Mouse (Mus musculus) macrophage (primary cell): ENCODE data around the gene Trim80. TPM values are rescaled to one million over a fixed set of nuclear protein-coding genes. Genes with fewer than 3 reads are reported as not detected.
A peak's percentile ranks its signal among the peaks of the same experiment; 100 is the strongest.

Experiments
- H3K27ac ChIP-seq: fragments of 350-480 bp; formaldehyde crosslinking; 2 replicates; pipeline ENCODE4 v1.9.0; 2021
- H3K36me3 ChIP-seq: fragments of 350-480 bp; formaldehyde crosslinking; 2 replicates; pipeline ENCODE4 v1.9.0; 2021; ENCODE audit errors: inconsistent target
- H3K4me3 ChIP-seq: fragments of 350-480 bp; formaldehyde crosslinking; 2 replicates; pipeline ENCODE4 v1.9.0; 2021; ENCODE audit errors: inconsistent target
- H3K79me2 ChIP-seq: fragments of 350-480 bp; formaldehyde crosslinking; 2 replicates; pipeline ENCODE4 v1.9.0; 2021; ENCODE audit errors: inconsistent target
- WGBS: methylation state at CpG from one replicate; pipeline ENCODE4 v1.1.7; 2026; ENCODE audit warnings: inconsistent platforms; ENCODE audit not compliant: missing documents; 5-methylcytosine and 5-hydroxymethylcytosine counted together
- polyA plus RNA-seq: library from polyadenylated mRNA; stranded (reverse); fragments of 250-400 nt; gene quantifications from 3 replicates; pipeline ENCODE4 v1.2.4, GENCODE M21; 2018; ENCODE audit warnings: inconsistent platforms

Trim80 gene
- polyA plus RNA-seq, 1 experiment from 2014 or later: not detected

DNA sequence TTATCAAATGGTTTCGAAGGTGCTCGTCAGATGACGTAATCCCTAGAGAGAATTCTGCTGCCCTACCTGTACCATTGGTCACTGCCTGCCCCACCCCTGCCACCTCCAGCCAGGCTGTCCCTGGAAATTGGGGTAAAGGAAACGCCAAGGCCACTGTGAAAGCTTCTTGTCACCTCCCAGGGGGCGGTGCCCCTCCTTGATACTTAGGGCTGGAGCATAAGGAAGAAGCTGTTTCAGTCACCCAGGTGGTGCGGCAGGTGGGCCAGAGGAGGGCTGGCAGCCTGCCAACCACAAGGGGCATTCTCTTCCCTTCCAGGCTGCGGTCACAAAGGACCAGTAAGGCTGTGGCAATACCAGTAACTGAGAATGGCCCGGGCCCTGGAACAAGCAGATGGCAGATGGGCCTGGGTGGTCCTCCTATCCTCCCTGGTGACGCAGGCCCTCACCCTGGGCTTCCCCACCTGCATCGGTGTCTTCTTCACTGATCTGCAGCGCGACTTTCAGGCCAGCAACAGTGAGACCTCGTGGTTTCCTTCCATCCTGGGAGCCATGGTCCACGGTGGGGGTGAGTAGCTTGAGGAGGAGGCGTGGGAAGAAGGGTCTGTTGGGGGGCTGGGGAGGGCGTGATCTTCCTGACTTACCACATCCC lies 22.0 kb downstream of the Trim80 start, which contains the start of gene Slc16a5:
Gene Slc16a5 (plus strand): TSS at position 232 of the 649 bp plus-strand sequence.
- H3K36me3 ChIP-seq: no peaks in the 10 kb centered on the region

GRCm38 (mm10) chr11:115463397-115463796 lies 23.1 kb downstream of the Trim80 start:
- H3K79me2 ChIP-seq: no peaks in the 10 kb centered on the region
- 86% methylated on average over 11 of the region's 11 CpGs for WGBS
- no peak overlapping the region for H3K27ac ChIP-seq
- no peaks in the 10 kb centered on the region for H3K36me3 ChIP-seq
- H3K4me3 ChIP-seq: no peak overlapping the region

More for the DNA sequence above, 22.0 kb downstream of the Trim80 start, which contains the start of gene Slc16a5:
- no peak within 1 kb of the TSS for H3K4me3 ChIP-seq
- H3K27ac ChIP-seq: no peak within 1 kb of the TSS
- no peaks in the 10 kb centered on the region for H3K79me2 ChIP-seq
- 81% methylated on average over 15 of the region's 16 CpGs for WGBS

- no peak overlapping the region for H3K27ac ChIP-seq
- H3K79me2 ChIP-seq: no peaks in the 10 kb centered on the region
- no CpG with 5 or more reads among the region's 8 CpGs for WGBS
- H3K4me3 ChIP-seq: no peak overlapping the region
- no peaks in the 10 kb centered on the region for H3K36me3 ChIP-seq
Measured at GRCm38 (mm10) chr11:115464851-115465250, 24.5 kb downstream of the Trim80 start.

DNA sequence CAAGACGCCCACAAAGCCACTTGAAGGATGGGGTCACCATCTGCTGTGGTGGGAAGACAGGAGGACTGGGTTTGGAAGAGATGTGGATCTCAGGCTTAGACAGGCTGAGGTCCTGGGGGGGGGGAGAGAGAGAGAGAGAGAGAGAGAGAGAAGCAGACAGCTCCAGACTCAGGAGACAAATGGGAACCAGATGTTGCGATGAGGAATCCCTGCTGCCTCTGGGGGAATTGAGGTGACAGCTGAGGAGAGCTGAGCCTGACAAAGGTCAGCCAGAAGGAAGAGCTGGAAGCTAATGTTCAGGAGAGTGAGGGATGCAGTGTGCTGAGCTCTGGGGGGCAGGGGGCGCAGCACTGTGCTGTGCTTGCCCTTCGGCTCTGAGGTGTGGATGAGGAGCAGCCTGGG lies 26.9 kb downstream of the Trim80 start:
- Histone ChIP-seq H3K4me3 (no peak overlapping the region), H3K36me3 (no peaks in the 10 kb centered on the region), H3K79me2 (no peaks in the 10 kb centered on the region), H3K27ac (no peak overlapping the region)
- WGBS: 95% methylated on average over 4 of the region's 4 CpGs

DNA sequence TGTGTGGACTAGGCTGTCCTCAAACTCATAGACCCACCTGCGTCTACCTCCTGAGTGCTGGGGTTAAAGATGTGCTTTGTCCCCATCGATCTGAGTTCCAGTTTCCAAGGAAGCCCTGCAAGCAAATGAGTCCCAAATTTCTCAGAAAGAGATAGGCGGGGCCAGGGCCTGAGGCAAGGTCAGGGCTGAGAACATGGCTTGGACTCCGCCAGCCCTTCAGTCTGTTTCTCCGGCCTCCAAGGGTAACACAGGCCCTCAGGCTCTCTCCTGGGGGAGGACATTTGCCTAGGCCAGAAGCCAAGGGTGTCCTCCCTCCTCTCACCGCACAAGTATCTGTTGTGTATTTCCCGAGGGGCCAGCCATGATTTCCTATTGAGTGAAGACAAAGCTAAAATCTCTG lies 31.8 kb downstream of the Trim80 start:
- Histone ChIP-seq H3K79me2 (peaks cover 17% of the 10 kb centered on the region), H3K36me3 (no peaks in the 10 kb centered on the region)

DNA sequence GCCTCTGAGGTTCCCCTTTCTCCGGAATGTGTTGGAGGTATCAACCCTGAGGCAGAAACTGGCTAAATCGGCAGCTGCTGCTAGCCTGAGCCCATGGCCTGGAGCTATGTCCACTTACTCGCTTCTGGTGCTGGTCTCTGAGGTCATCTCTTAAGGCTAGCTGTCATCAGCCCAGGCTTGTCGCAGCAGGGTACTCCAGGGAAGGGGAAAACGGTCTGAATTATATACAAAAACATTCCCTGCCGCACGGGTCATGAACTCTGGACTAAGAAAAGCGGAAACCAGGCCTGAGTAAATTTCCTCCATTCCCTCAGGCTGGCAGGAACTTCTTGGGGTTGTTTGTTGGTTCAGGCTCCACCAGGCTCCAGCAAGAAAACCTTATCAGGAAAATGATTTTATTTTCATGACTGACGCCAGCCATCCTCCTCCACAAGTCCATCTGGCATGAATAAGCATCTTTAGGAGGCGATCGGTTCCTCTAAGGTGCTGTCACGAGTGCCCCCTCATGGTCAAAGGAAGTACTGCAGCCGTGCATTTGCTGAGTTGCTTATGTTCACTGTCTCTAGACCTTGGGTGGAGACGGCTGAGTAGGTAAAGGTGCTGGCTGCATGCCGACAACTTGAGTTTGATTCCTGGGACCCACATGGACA lies 33.4 kb downstream of the Trim80 start:
- peaks cover 19% of the 10 kb centered on the region for H3K79me2 ChIP-seq
- WGBS: 14% methylated on average over 15 of the region's 15 CpGs
- H3K4me3 ChIP-seq: no peak overlapping the region
- H3K36me3 ChIP-seq: no peaks in the 10 kb centered on the region
- peak overlapping the region; percentile 56 for H3K27ac ChIP-seq

More for the DNA sequence above, 31.8 kb downstream of the Trim80 start:
- H3K27ac ChIP-seq: no peak overlapping the region
- 86% methylated on average over 7 of the region's 7 CpGs for WGBS
- no peak overlapping the region for H3K4me3 ChIP-seq

DNA sequence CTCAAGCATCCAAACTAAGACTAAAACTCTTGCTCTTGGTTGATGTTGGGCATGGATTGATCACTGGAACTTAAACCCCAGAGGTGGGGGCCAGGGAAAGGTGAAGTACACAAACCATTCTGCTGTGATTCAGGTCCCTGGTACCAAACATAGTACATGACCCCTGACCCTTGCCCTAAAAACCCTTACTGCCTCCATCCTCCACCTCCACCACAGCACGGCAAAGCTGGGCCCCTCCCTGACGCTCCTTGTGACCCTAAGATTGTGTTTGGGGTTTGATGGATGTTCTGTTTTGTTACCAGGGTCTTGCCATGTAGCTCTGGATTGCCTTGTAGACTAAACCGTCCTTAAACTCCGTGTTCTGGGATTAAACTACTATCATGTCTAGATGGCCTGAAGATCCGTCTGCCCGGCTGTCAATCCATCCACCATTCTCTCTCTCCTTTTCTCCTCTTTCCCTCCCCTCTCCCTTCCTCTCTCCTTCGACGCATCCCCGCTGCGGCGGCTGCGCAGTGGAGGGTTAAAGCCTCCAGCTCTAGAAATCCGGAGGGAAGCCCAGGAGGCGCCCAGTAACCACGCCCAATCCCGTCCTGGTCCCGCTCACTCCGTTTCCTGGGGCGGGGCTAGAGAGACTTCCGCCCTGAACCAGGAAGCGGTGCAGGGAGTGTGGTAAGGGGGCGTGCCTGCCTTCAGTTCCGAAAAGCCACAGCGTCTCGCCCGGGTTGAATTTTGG lies 34.8 kb downstream of the Trim80 start, which contains the start of gene Armc7:
Gene Armc7 (plus strand): TSS at position 643 of the 733 bp plus-strand sequence.
- H3K79me2 ChIP-seq: peaks cover 34% of the 10 kb centered on the region
- H3K27ac ChIP-seq: peak within 1 kb of the TSS; percentile 88
- H3K36me3 ChIP-seq: peaks cover 8% of the 10 kb centered on the region; the same call in 1 of the 2 replicates
- WGBS: 6% methylated on average over 24 of the region's 26 CpGs
- peak within 1 kb of the TSS; percentile 89 for H3K4me3 ChIP-seq

DNA sequence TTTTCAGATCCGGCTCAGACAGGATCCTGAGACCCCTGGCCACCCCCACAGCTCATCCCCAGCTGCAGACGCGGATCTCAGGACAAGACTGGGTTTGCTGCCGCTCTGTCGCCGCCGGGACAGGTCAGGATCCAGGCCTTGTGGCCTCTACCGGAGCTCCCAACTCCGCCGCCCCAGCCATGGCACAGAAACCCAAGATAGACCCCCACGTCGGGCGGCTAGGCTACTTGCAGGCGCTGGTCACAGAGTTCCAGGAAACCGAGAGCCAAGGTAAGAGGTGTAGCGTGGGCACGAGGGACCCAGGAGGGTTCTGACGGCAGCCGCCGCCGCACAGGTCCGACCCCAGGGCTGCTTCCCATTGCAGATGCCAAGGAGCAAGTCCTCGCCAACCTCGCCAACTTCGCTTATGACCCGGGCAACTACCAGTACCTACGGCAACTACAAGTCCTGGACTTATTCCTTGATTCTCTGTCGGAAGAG lies 35.5 kb downstream of the Trim80 start:
- H3K36me3 ChIP-seq: peaks cover 9% of the 10 kb centered on the region; the same call in 1 of the 2 replicates
- peak overlapping the region; percentile 89 for H3K4me3 ChIP-seq
- WGBS: under 1% methylated on average over 19 of the region's 28 CpGs
- H3K79me2 ChIP-seq: peaks cover 40% of the 10 kb centered on the region
- H3K27ac ChIP-seq: peak overlapping the region; percentile 88

GRCm38 (mm10) chr11:115476630-115477029 lies 36.3 kb downstream of the Trim80 start:
- 81% methylated on average over 4 of the region's 4 CpGs for WGBS
- Histone ChIP-seq H3K4me3 (peak overlapping the region; percentile 89), H3K79me2 (peaks cover 48% of the 10 kb centered on the region), H3K36me3 (peaks cover 14% of the 10 kb centered on the region; the same call in 1 of the 2 replicates), H3K27ac (peak overlapping the region; percentile 88)

DNA sequence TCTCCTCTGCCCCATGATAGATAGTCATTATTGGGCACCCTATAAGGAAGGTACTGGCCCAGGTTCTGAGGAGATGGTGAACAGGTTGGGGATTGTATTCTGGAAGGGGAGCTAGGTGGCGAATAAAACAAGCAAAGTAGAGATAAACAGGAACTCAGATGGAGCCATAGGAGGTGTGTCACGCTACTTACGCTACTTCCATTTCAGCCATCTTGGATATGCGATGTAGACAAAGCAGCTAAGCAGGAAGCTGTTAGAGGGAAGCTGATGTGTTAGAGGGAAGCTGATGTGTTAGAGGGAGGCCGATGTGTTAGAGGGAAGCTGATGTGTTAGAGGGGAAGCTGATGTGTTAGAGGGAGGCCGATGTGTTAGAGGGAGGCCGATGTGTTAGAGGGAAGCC lies 37.0 kb downstream of the Trim80 start:
- Histone ChIP-seq H3K79me2 (peaks cover 56% of the 10 kb centered on the region), H3K4me3 (peak overlapping the region; percentile 89), H3K27ac (peak overlapping the region; percentile 88), H3K36me3 (peaks cover 19% of the 10 kb centered on the region; the same call in 1 of the 2 replicates)
- 19% methylated on average over 7 of the region's 7 CpGs for WGBS

DNA sequence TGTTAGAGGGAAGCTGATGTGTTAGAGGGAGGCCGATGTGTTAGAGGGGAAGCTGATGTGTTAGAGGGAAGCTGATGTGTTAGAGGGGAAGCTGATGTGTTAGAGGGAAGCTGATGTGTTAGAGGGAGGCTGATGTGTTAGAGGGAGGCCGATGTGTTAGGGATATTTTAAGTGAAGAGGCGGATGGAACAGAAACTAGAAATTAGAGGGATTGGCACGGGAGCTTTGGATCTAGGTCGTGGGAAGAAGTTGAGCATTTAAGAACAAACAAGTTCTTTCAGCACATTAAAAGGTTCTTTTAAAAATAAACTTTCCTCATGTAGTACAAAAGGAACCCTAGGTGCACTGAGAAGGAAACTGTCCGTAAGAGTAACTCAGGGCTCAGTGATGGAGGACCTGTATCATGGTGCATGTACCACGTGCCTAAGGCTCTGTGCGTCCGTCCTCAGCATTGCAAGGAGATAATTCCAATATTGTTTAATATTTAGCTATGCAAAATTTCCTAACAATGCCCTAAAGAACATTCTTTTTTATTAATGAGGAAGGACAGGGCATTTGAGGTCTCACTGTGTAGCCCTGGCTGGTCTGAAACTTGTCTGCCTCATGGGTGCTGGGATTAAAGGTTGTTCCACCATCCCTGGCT lies 38.1 kb downstream of the Trim80 start:
- H3K27ac ChIP-seq: peak overlapping the region; percentile 88

DNA sequence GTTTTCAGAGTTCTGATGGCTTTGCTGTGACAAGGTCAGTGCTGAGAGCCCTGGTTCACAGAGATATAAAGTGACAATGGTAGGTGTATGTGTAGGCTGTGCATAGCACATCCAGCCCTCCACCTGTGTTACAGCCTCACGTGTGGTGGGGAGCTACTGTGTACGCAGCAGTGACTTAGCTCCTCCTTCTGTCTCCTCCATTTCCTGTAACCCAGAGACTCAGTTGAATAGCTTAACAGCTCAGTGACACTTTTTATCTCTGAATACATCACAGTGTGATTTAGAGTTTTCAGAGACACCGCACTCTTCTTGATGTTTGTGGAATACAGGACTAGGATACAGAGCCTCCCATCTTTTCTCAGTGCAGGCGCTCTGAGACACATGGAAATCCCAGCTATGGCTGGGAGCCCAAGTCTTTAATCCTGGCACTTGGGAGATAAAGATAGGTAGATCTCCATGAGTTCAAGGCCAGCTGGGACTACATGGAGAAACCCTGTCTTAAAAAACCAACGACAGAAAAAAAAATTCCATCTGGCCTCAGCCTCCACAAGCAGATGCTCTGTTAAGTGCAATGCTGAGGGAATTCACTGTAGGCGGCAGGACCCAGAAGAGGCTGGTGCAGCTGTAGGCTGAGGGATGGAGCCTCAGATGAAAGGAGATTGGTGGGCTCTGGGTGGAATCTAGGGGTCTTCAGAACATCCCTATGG lies 41.4 kb downstream of the Trim80 start:
- Histone ChIP-seq H3K27ac (no peak overlapping the region), H3K4me3 (no peak overlapping the region), H3K79me2 (peaks cover 86% of the 10 kb centered on the region), H3K36me3 (peaks cover 35% of the 10 kb centered on the region; the same call in 1 of the 2 replicates)
- WGBS: 98% methylated on average over 6 of the region's 6 CpGs

More for the DNA sequence above, 38.1 kb downstream of the Trim80 start:
- Histone ChIP-seq H3K4me3 (no peak overlapping the region; the same call in 1 of the 2 replicates), H3K36me3 (peaks cover 22% of the 10 kb centered on the region; the same call in 1 of the 2 replicates), H3K79me2 (peaks cover 66% of the 10 kb centered on the region)
- WGBS: 59% methylated on average over 9 of the region's 9 CpGs

DNA sequence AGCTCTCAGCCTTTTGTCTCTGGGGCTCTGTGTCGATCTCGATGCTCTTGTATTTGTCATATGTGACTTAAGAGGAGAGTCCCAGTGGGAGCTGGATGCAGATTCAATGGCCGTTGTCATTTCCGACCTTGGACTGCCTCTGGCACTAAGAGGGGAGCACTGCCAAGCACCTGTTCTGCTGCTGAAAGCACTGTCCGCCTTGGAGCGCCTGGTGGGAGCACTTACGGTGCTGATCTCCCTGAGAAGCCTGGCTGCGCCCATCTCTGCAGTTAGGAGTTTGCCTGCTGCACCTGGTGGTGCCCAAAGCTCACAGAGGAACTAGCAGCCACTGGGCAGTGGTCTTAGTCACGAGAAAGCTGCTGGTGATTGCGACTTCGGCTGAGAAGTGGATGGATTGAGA lies 42.9 kb downstream of the Trim80 start:
- Histone ChIP-seq H3K36me3 (peaks cover 35% of the 10 kb centered on the region; the same call in 1 of the 2 replicates), H3K4me3 (no peak overlapping the region), H3K79me2 (peaks cover 97% of the 10 kb centered on the region), H3K27ac (no peak overlapping the region)
- 86% methylated on average over 11 of the region's 11 CpGs for WGBS
